19 mouse cellular contexts compared by ENCODE assay signal in the genomic region with DNA sequence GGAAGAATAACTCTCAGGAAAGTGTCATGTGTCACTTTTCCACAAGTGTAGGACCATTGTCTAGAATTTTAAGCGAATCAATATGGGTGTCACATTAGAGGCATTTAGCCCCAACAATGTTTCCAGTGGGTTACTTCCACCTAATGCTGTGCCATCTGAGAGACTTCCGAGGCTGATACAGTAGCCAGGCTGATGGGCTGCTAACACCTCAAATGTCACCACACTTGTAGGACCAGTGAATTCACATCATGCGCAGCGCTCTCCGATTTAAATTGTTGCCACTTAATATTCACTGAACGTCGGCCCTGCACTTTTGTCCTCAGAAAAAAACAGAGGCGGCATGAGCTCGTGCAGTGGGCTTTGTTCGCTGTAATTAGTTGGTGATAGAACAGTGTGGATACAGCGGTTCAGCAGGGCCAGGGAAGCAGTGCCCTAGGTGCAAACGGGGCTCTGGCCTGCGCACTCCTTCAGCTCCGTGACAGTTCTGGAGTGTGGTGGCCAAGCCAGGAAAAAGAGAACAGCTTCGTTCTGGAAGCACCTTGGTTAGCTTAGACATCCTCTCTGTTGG. TPM values are rescaled to one million over a fixed set of nuclear protein-coding genes. Genes with fewer than 3 reads are reported as not detected.
DNase-seq lines count a peak whose midpoint lies in the region; ATAC-seq and TF ChIP-seq lines count a peak whose summit lies in the region.
"Had no signal": no experiment of that assay in that cellular context is flagged by ENCODE, and none has a peak within 500 bp of the region (broad histone marks: within the 10 kb centered on the region; RNA-seq: fewer than 3 reads in every experiment).

No protein-coding gene starts in this region.

- no peaks in the 10 kb centered on the region for H3K27me3 ChIP-seq in forebrain, embryonic 11.5 days (ENCODE audit: control insufficient read depth, insufficient read depth, low read length)
- H3K27me3 ChIP-seq in hindbrain, embryonic 10.5 days (ENCODE audit: insufficient read depth, poor library complexity, severe bottlenecking), result peaks cover under 1% of the 10 kb centered on the region; the same call in 1 of the 2 replicates
- no peaks in the 10 kb centered on the region; the same call in 1 of the 2 replicates for H3K27me3 ChIP-seq in midbrain, embryonic 10.5 days (ENCODE audit: low read depth, poor library complexity, severe bottlenecking)
- no peaks in the 10 kb centered on the region for H3K27me3 ChIP-seq in neural tube, embryonic 13.5 days
- H3K27me3 ChIP-seq in kidney, adult 2 months (replicated peaks; ENCODE audit: control insufficient read depth, insufficient read depth, low read length), result no peaks in the 10 kb centered on the region
- H3K27me3 ChIP-seq in liver, embryonic 12.5 days (replicated peaks), result no peaks in the 10 kb centered on the region
- H3K27me3 ChIP-seq: intestine, embryonic 15.5 days; megakaryocyte, embryonic 14.5 days had no signal

- peak overlapping the region; percentile 3; the same call in 1 of the 2 replicates for H3K9ac ChIP-seq in forebrain, embryonic 11.5 days (ENCODE audit: low read length)
- 0 out of 2 replicates have a peak overlapping the region, but pooled peaks have one; percentile 32 for H3K9ac ChIP-seq in neural tube, embryonic 13.5 days
- no peak overlapping the region for H3K9ac ChIP-seq in liver, embryonic 12.5 days
- H3K9ac ChIP-seq: intestine, embryonic 15.5 days had no signal

- peak; percentile 58 for DNase-seq in forebrain, embryonic 11.5 days (ENCODE audit: low spot score)
- no peak for DNase-seq in hindbrain, embryonic 10.5 days (ENCODE audit: low spot score)
- no peak for DNase-seq in midbrain, embryonic 10.5 days (ENCODE audit: low spot score)
- no peak for DNase-seq in kidney, adult 2 months
- DNase-seq in thymus, postnatal 36 days, result no peak
- DNase-seq in adipocyte (ENCODE audit: low spot score), result no peak
- DNase-seq: adrenal gland, postnatal 25 days; cerebellum, adult 9-10 months; heart, postnatal 14 days; kidney, postnatal 25 days; right cerebral cortex, postnatal 14 days; thymus, postnatal 14 days had no signal

- TF ChIP-seq CTCF in kidney, adult 2 months (conservative IDR thresholded peaks at IDR 0.05; ENCODE audit: insufficient read depth, insufficient read length, low read depth, low read length), result no peak

- 36% methylated on average over 15 of the region's 15 CpGs for WGBS in forebrain, embryonic 11.5 days
- 75% methylated on average over 15 of the region's 15 CpGs for WGBS in hindbrain, embryonic 10.5 days
- WGBS in midbrain, embryonic 10.5 days, result 76% methylated on average over 15 of the region's 15 CpGs
- WGBS in neural tube, embryonic 13.5 days, result 37% methylated on average over 15 of the region's 15 CpGs
- 86% methylated on average over 15 of the region's 15 CpGs for WGBS in kidney, adult 2 months
- WGBS in liver, embryonic 12.5 days (ENCODE audit: insufficient replicate concordance), result 74% methylated on average over 15 of the region's 15 CpGs

- H3K4me1 ChIP-seq in forebrain, embryonic 11.5 days (replicated peaks; ENCODE audit: control insufficient read depth, insufficient read depth, low read length), result peaks cover 6% of the 10 kb centered on the region; the same call in 1 of the 2 replicates
- peaks cover 27% of the 10 kb centered on the region for H3K4me1 ChIP-seq in hindbrain, embryonic 10.5 days (replicated peaks)
- H3K4me1 ChIP-seq in midbrain, embryonic 10.5 days, result peaks cover 36% of the 10 kb centered on the region
- peaks cover 52% of the 10 kb centered on the region for H3K4me1 ChIP-seq in neural tube, embryonic 13.5 days (replicated peaks)
- H3K4me1 ChIP-seq in kidney, adult 2 months (ENCODE audit: control insufficient read depth, insufficient read depth, low read length), result no peaks in the 10 kb centered on the region
- H3K4me1 ChIP-seq in liver, embryonic 12.5 days, result peaks cover 43% of the 10 kb centered on the region
- H3K4me1 ChIP-seq: megakaryocyte, embryonic 14.5 days had no signal

- H3K4me2 ChIP-seq in forebrain, embryonic 11.5 days (ENCODE audit: low read depth, low read length, severe bottlenecking), result no peak overlapping the region
- H3K4me2 ChIP-seq in neural tube, embryonic 13.5 days, result 0 out of 2 replicates have a peak overlapping the region, but pooled peaks have one; percentile 9
- H3K4me2 ChIP-seq in liver, embryonic 12.5 days, result no peak overlapping the region
- H3K4me2 ChIP-seq: intestine, embryonic 15.5 days; liver, embryonic 11.5 days had no signal

- H3K4me3 ChIP-seq in forebrain, embryonic 11.5 days (ENCODE audit: low read depth, low read length), result no peak overlapping the region
- no peak overlapping the region for H3K4me3 ChIP-seq in hindbrain, embryonic 10.5 days
- H3K4me3 ChIP-seq in midbrain, embryonic 10.5 days, result no peak overlapping the region
- H3K4me3 ChIP-seq in neural tube, embryonic 13.5 days, result no peak overlapping the region
- H3K4me3 ChIP-seq in kidney, adult 2 months (ENCODE audit: insufficient read depth, low read depth, low read length), result no peak overlapping the region
- no peak overlapping the region for H3K4me3 ChIP-seq in liver, embryonic 12.5 days
- H3K4me3 ChIP-seq: intestine, embryonic 15.5 days; megakaryocyte, embryonic 14.5 days had no signal

- H3K36me3 ChIP-seq in forebrain, embryonic 11.5 days (ENCODE audit: control insufficient read depth, insufficient read depth, low read length), result no peaks in the 10 kb centered on the region; the same call in 1 of the 2 replicates
- no peaks in the 10 kb centered on the region for H3K36me3 ChIP-seq in hindbrain, embryonic 10.5 days
- H3K36me3 ChIP-seq in midbrain, embryonic 10.5 days, result 0 out of 2 replicates have a peak, but pooled peaks cover 2% of the 10 kb centered on the region
- no peaks in the 10 kb centered on the region for H3K36me3 ChIP-seq in neural tube, embryonic 13.5 days
- H3K36me3 ChIP-seq in kidney, adult 2 months (ENCODE audit: control insufficient read depth, insufficient read depth, low read length), result no peaks in the 10 kb centered on the region
- H3K36me3 ChIP-seq in liver, embryonic 12.5 days, result no peaks in the 10 kb centered on the region
- H3K36me3 ChIP-seq: intestine, embryonic 15.5 days had no signal

- TF ChIP-seq POLR2A in kidney, adult 2 months (IDR thresholded peaks at IDR 0.05; ENCODE audit: low read depth, low read length), result no peak

- peak; percentile 80 for ATAC-seq in forebrain, embryonic 11.5 days (replicated peaks; ENCODE audit: low FRiP score)
- peak; percentile 64; the same call in 1 of the 2 replicates for ATAC-seq in neural tube, embryonic 13.5 days (ENCODE audit: low read depth)
- ATAC-seq in liver, embryonic 12.5 days, result no peak
- ATAC-seq: CD4-positive, CD25-positive, alpha-beta regulatory T cell, adult 4 months; intestine, embryonic 15.5 days had no signal

- peak overlapping the region; percentile 33; the same call in 1 of the 2 replicates for H3K27ac ChIP-seq in forebrain, embryonic 11.5 days (ENCODE audit: low read depth, low read length)
- 0 out of 2 replicates have a peak overlapping the region, but pooled peaks have one; percentile 35 for H3K27ac ChIP-seq in hindbrain, embryonic 10.5 days
- H3K27ac ChIP-seq in midbrain, embryonic 10.5 days (replicated peaks), result peak overlapping the region; percentile 57; the same call in 1 of the 2 replicates
- peak overlapping the region; percentile 61 for H3K27ac ChIP-seq in neural tube, embryonic 13.5 days (replicated peaks)
- H3K27ac ChIP-seq in kidney, adult 2 months (ENCODE audit: insufficient read depth, low read depth, low read length), result no peak overlapping the region
- no peak overlapping the region for H3K27ac ChIP-seq in liver, embryonic 12.5 days
- H3K27ac ChIP-seq: intestine, embryonic 15.5 days; stomach, postnatal 0 days had no signal

- H3K9me3 ChIP-seq in forebrain, embryonic 11.5 days (ENCODE audit: control insufficient read depth, low read length), result no peaks in the 10 kb centered on the region
- peaks cover 2% of the 10 kb centered on the region; the same call in 1 of the 2 replicates for H3K9me3 ChIP-seq in hindbrain, embryonic 10.5 days
- H3K9me3 ChIP-seq in midbrain, embryonic 10.5 days (replicated peaks), result no peaks in the 10 kb centered on the region
- H3K9me3 ChIP-seq in neural tube, embryonic 13.5 days, result no peaks in the 10 kb centered on the region
- no peaks in the 10 kb centered on the region for H3K9me3 ChIP-seq in liver, embryonic 12.5 days (replicated peaks)
- H3K9me3 ChIP-seq: intestine, embryonic 15.5 days had no signal

RNA-seq across cellular contexts. Expression of a gene that starts 42.8 kb away (rescaled TPM):
- polyA plus RNA-seq in forebrain, embryonic 11.5 days (2014; fragmentation: Nextera tagmentation; extraction: Ambion mirVana), result 102 and 121 TPM in 2 replicates
- polyA plus RNA-seq in hindbrain, embryonic 10.5 days (2016; fragmentation: Nextera tagmentation; extraction: Ambion mirVana), result 30.4 and 35.2 TPM in 2 replicates
- 29.8 and 41.3 TPM in 2 replicates for polyA plus RNA-seq in midbrain, embryonic 10.5 days (2016; fragmentation: Nextera tagmentation; extraction: Ambion mirVana)
- polyA plus RNA-seq in neural tube, embryonic 13.5 days (2015; fragmentation: Nextera tagmentation; extraction: Ambion mirVana), result 199 and 206 TPM in 2 replicates
- polyA plus RNA-seq in kidney, adult 2 months (2012; rRNA removed), result 3.4 and 4.1 TPM in 2 replicates
- 5.3 and 6.7 TPM in 2 replicates for polyA plus RNA-seq in liver, embryonic 12.5 days (2016; fragmentation: Nextera tagmentation; extraction: Ambion mirVana)
- polyA plus RNA-seq: CD4-positive, CD25-positive, alpha-beta regulatory T cell, adult 4 months had no signal

Comparison
In these comparisons a context has a peak if more than half of its experiments do, and no peak if none do; other contexts are left out.
1. H3K27ac ChIP-seq: peak in forebrain, embryonic 11.5 days (single experiment), hindbrain, embryonic 10.5 days (single experiment), midbrain, embryonic 10.5 days (single experiment) and neural tube, embryonic 13.5 days (single experiment); none in kidney, adult 2 months (single experiment) and liver, embryonic 12.5 days (single experiment).